Mouse (Mus musculus): ENCODE data around the gene Ugt1a6b. TPM values are rescaled to one million over a fixed set of nuclear protein-coding genes. Genes with fewer than 3 reads are reported as not detected.

Ugt1a6b gene
- polyA plus RNA-seq, 1 experiment from 2014 or later: 4.2 TPM

Other genes starting within 250 kb of the Ugt1a6b start
- 30.0 and 30.7 TPM in 2 replicates for gene Dgkd, start 250.0 kb upstream of the Ugt1a6b start, polyA plus RNA-seq (2015; fragmentation: Nextera tagmentation; extraction: Ambion mirVana)
- gene Usp40, start 94.7 kb upstream of the Ugt1a6b start, polyA plus RNA-seq (2015; fragmentation: Nextera tagmentation; extraction: Ambion mirVana): 31.8 and 31.9 TPM in 2 replicates
- not detected in 2 replicates for gene Ugt1a10, start 47.9 kb upstream of the Ugt1a6b start, polyA plus RNA-seq (2015; fragmentation: Nextera tagmentation; extraction: Ambion mirVana)
- gene Ugt1a9, start 32.5 kb upstream of the Ugt1a6b start, polyA plus RNA-seq (2015; fragmentation: Nextera tagmentation; extraction: Ambion mirVana): 2.2 and 2.9 TPM in 2 replicates
- gene Ugt1a8, start 15.4 kb upstream of the Ugt1a6b start, polyA plus RNA-seq (2015; fragmentation: Nextera tagmentation; extraction: Ambion mirVana): not detected in 2 replicates
- gene Ugt1a7c, start 8.2 kb upstream of the Ugt1a6b start, polyA plus RNA-seq (2015; fragmentation: Nextera tagmentation; extraction: Ambion mirVana): 13.4 and 15.8 TPM in 2 replicates
- gene Ugt1a6a, start 31.6 kb downstream of the Ugt1a6b start, polyA plus RNA-seq (2015; fragmentation: Nextera tagmentation; extraction: Ambion mirVana): 35.4 and 45.7 TPM in 2 replicates
- gene Ugt1a5, start 62.8 kb downstream of the Ugt1a6b start, polyA plus RNA-seq (2015; fragmentation: Nextera tagmentation; extraction: Ambion mirVana): 0.10 TPM in 1 of 2 replicates, not detected in the other
- 0.25 and 0.43 TPM in 2 replicates for gene Ugt1a2, start 97.3 kb downstream of the Ugt1a6b start, polyA plus RNA-seq (2015; fragmentation: Nextera tagmentation; extraction: Ambion mirVana)
- 6.6 and 7.6 TPM in 2 replicates for gene Dnajb3, start 102.5 kb downstream of the Ugt1a6b start, polyA plus RNA-seq (2015; fragmentation: Nextera tagmentation; extraction: Ambion mirVana)
- 13.6 and 14.1 TPM in 2 replicates for gene Ugt1a1, start 108.7 kb downstream of the Ugt1a6b start, polyA plus RNA-seq (2015; fragmentation: Nextera tagmentation; extraction: Ambion mirVana)
- 1.6 and 1.7 TPM in 2 replicates for gene Mroh2a, start 123.7 kb downstream of the Ugt1a6b start, polyA plus RNA-seq (2015; fragmentation: Nextera tagmentation; extraction: Ambion mirVana)
- gene Hjurp, start 174.4 kb downstream of the Ugt1a6b start, polyA plus RNA-seq (2015; fragmentation: Nextera tagmentation; extraction: Ambion mirVana): 169 and 173 TPM in 2 replicates
- gene Trpm8, start 174.4 kb downstream of the Ugt1a6b start, polyA plus RNA-seq (2015; fragmentation: Nextera tagmentation; extraction: Ambion mirVana): not detected in 2 replicates